Mouse (Mus musculus) retina, adult 2 months (tissue): ENCODE data around the gene Larp1.
"Not testable (repeated sequence)": the region's sequence is repeated elsewhere in the genome, so short reads cannot be mapped to it uniquely, and the experiment has no call there.

Experiments used
- DNase-seq: peaks from one replicate; pipeline ENCODE4 v3.0.0-alpha.2; 2012; ENCODE audit warnings: low read depth, low spot score

Gene Larp1

GRCm38 (mm10) chr11:58028981-58029380 is 20.1 kb downstream of the Larp1 start:
- DNase-seq: no peak

GRCm38 (mm10) chr11:58029869-58030268 is 21.0 kb downstream of the Larp1 start:
- no peak for DNase-seq

- DNase-seq: no peak
These were observed 22.3 kb downstream of the Larp1 start for GRCm38 (mm10) chr11:58031176-58031575.

GRCm38 (mm10) chr11:58033635-58034034 is 24.8 kb downstream of the Larp1 start:
- DNase-seq: no peak

GRCm38 (mm10) chr11:58039027-58039426 is 30.2 kb downstream of the Larp1 start:
- no peak for DNase-seq

GRCm38 (mm10) chr11:58042861-58043431 is 34.1 kb downstream of the Larp1 start:
- DNase-seq: no peak

- no peak for DNase-seq
These were observed 37.6 kb downstream of the Larp1 start for GRCm38 (mm10) chr11:58046438-58046837.

- peak; percentile 20 for DNase-seq
These were observed 48.6 kb downstream of the Larp1 start for GRCm38 (mm10) chr11:58057455-58057854.

- not testable (repeated sequence) for DNase-seq
These were observed 50.9 kb downstream of the Larp1 start for GRCm38 (mm10) chr11:58059752-58060151.

GRCm38 (mm10) chr11:58061218-58061617 is 52.4 kb downstream of the Larp1 start:
- not testable (repeated sequence) for DNase-seq

- DNase-seq: no peak
These were observed 53.7 kb downstream of the Larp1 start for GRCm38 (mm10) chr11:58062586-58062985.

- no peak for DNase-seq
These were observed 56.2 kb downstream of the Larp1 start for GRCm38 (mm10) chr11:58065025-58065424.

- DNase-seq: no peak
These were observed 64.1 kb downstream of the Larp1 start for GRCm38 (mm10) chr11:58072978-58073377.

- no peak for DNase-seq
These were observed 68.4 kb downstream of the Larp1 start for GRCm38 (mm10) chr11:58077270-58077669.

- no peak for DNase-seq
These were observed 72.9 kb downstream of the Larp1 start for GRCm38 (mm10) chr11:58081716-58082115.

- DNase-seq: no peak
These were observed 83.7 kb downstream of the Larp1 start for GRCm38 (mm10) chr11:58092541-58092940.

- DNase-seq: no peak
These were observed 84.2 kb downstream of the Larp1 start, which contains the start of gene Gm12248 for GRCm38 (mm10) chr11:58093021-58093528. TSS of gene Gm12248 (minus strand) at chr11:58093134.

GRCm38 (mm10) chr11:58094766-58095165 is 85.9 kb downstream of the Larp1 start:
- DNase-seq: no peak

- no peak for DNase-seq
These were observed 86.7 kb downstream of the Larp1 start for GRCm38 (mm10) chr11:58095561-58095960.

GRCm38 (mm10) chr11:58096160-58096559 is 87.3 kb downstream of the Larp1 start:
- DNase-seq: no peak

- no peak for DNase-seq
These were observed 88.2 kb downstream of the Larp1 start for GRCm38 (mm10) chr11:58096821-58097620.

- DNase-seq: no peak
These were observed 88.9 kb downstream of the Larp1 start for GRCm38 (mm10) chr11:58097621-58098365.
